Mouse (Mus musculus) heart, embryonic 11.5 days (tissue): ENCODE measurements at regions not wholly inside any gene's neighbourhood (a gene's known extent, or its start where the extent isn't known, plus 50 kb on each side); places are given as distances from the start of the nearest gene placed in this dataset.

Experiments
- ATAC-seq: fragments of 200-750 bp; cut with Nextera tagmentation; replicated peaks from 2 replicates; pipeline ENCODE4 v1.8.0; 2017; ENCODE audit warnings: moderate library complexity; ENCODE audit not compliant: insufficient number of reproducible peaks, low FRiP score, low TSS enrichment
- H3K27ac ChIP-seq: fragments of 300-500 bp; sonication (generic); 2 replicates; pipeline ENCODE4 v1.5.1; 2014; ENCODE audit warnings: mild to moderate bottlenecking, low read depth, low read length
- H3K27me3 ChIP-seq: fragments of 300-500 bp; sonication (generic); 2 replicates; pipeline ENCODE4 v1.6.1; 2014; ENCODE audit warnings: mild to moderate bottlenecking, low read length, mixed read lengths; ENCODE audit not compliant: control insufficient read depth, insufficient read depth
- H3K36me3 ChIP-seq: fragments of 300-500 bp; sonication (generic); 2 replicates; pipeline ENCODE4 v1.6.1; 2014; ENCODE audit warnings: mild to moderate bottlenecking, low read length, moderate library complexity, mixed read lengths; ENCODE audit not compliant: control insufficient read depth, insufficient read depth
- H3K4me1 ChIP-seq: fragments of 300-500 bp; sonication (generic); 2 replicates; pipeline ENCODE4 v1.6.1; 2014; ENCODE audit warnings: low read length; ENCODE audit not compliant: control insufficient read depth, insufficient read depth
- H3K4me2 ChIP-seq: fragments of 300-500 bp; sonication (generic); 2 replicates; pipeline ENCODE4 v1.6.1; 2014; ENCODE audit warnings: mild to moderate bottlenecking, moderate library complexity
- H3K4me3 ChIP-seq: fragments of 300-500 bp; sonication (generic); 2 replicates; pipeline ENCODE4 v1.5.1; 2014; ENCODE audit warnings: low read depth, low read length
- H3K9ac ChIP-seq: fragments of 300-500 bp; sonication (generic); 2 replicates; pipeline ENCODE4 v1.6.1; 2014; ENCODE audit warnings: mild to moderate bottlenecking, low read depth, low read length, moderate library complexity
- H3K9me3 ChIP-seq: fragments of 300-500 bp; sonication (generic); replicated peaks from 2 replicates; pipeline ENCODE4 v1.6.1; 2016; ENCODE audit warnings: low read length; ENCODE audit not compliant: control insufficient read depth
- WGBS: fragments of 180-500 bp; shearing (Covaris S2); extraction: QIAGEN DNeasy Blood & Tissue Kit; methylation state at CpG from one replicate; pipeline ENCODE4 v1.1.7; 2014; ENCODE audit not compliant: insufficient replicate concordance; 5-methylcytosine and 5-hydroxymethylcytosine counted together

GRCm38 (mm10) chr13:47368041-47368823, 245.8 kb downstream of the Rnf144b start:
- Histone ChIP-seq H3K4me3 (no peak overlapping the region), H3K9me3 (no peaks in the 10 kb centered on the region), H3K36me3 (no peaks in the 10 kb centered on the region), H3K4me1 (no peaks in the 10 kb centered on the region), H3K9ac (no peak overlapping the region), H3K27ac (no peak overlapping the region), H3K27me3 (no peaks in the 10 kb centered on the region), H3K4me2 (no peak overlapping the region)
- 54% methylated on average over 13 of the region's 13 CpGs for WGBS
- ATAC-seq, result no peak

- H3K9me3 ChIP-seq, result no peaks in the 10 kb centered on the region
These were observed 252.1 kb downstream of the Rnf144b start for GRCm38 (mm10) chr13:47374583-47374982.

DNA sequence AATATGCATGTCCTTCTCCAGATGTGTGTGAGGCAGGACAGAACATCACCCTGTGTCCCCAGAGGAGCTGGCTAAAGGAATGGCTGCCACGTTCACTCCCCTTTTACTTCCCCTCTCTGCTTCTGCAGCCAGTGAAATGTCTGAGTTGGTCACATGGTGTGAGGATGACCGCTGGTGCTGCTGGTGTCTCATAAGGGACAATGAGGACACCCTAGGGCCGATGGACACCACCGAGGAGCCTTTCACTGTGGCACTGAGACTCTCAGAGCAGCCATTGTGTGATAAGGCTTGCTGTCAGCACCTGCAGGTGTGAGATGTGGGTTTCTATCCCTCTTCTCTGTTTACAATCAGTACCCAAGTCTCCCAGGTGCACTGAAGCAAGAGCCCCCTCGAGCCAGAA, 268.6 kb downstream of the Rnf144b start:
- no peaks in the 10 kb centered on the region for H3K36me3 ChIP-seq
- no peaks in the 10 kb centered on the region for H3K4me1 ChIP-seq
- no peak overlapping the region for H3K9ac ChIP-seq
- H3K27me3 ChIP-seq, result no peaks in the 10 kb centered on the region
- no peaks in the 10 kb centered on the region for H3K9me3 ChIP-seq
- peak; percentile 65; the same call in 1 of the 2 replicates for ATAC-seq
- WGBS, result 33% methylated on average over 5 of the region's 5 CpGs
- H3K27ac ChIP-seq, result no peak overlapping the region
- no peak overlapping the region for H3K4me3 ChIP-seq
- peak overlapping the region; percentile 32; the same call in 1 of the 2 replicates for H3K4me2 ChIP-seq

More at GRCm38 (mm10) chr13:47374583-47374982, 252.1 kb downstream of the Rnf144b start:
- no peak overlapping the region for H3K4me2 ChIP-seq
- H3K4me1 ChIP-seq, result no peaks in the 10 kb centered on the region
- no peak overlapping the region for H3K27ac ChIP-seq
- no peak for ATAC-seq
- no peak overlapping the region for H3K4me3 ChIP-seq
- 73% methylated on average over 1 of the region's 1 CpGs for WGBS
- no peaks in the 10 kb centered on the region for H3K36me3 ChIP-seq
- H3K9ac ChIP-seq, result no peak overlapping the region
- no peaks in the 10 kb centered on the region for H3K27me3 ChIP-seq

GRCm38 (mm10) chr13:47397726-47398350, 275.4 kb downstream of the Rnf144b start:
- 84% methylated on average over 8 of the region's 8 CpGs for WGBS
- Histone ChIP-seq H3K9me3 (no peaks in the 10 kb centered on the region), H3K4me2 (no peak overlapping the region), H3K27ac (no peak overlapping the region), H3K36me3 (no peaks in the 10 kb centered on the region), H3K4me3 (no peak overlapping the region), H3K27me3 (no peaks in the 10 kb centered on the region), H3K9ac (no peak overlapping the region), H3K4me1 (no peaks in the 10 kb centered on the region)
- ATAC-seq, result no peak

- H3K27ac ChIP-seq, result no peak overlapping the region
- no peak overlapping the region for H3K4me2 ChIP-seq
- no peaks in the 10 kb centered on the region for H3K4me1 ChIP-seq
- H3K36me3 ChIP-seq, result no peaks in the 10 kb centered on the region
- no peaks in the 10 kb centered on the region for H3K27me3 ChIP-seq
- WGBS, result 81% methylated on average over 5 of the region's 5 CpGs
- no peak overlapping the region for H3K4me3 ChIP-seq
- H3K9ac ChIP-seq, result no peak overlapping the region
- no peaks in the 10 kb centered on the region for H3K9me3 ChIP-seq
- no peak for ATAC-seq
These were observed 276.5 kb downstream of the Rnf144b start for GRCm38 (mm10) chr13:47398976-47399375.

GRCm38 (mm10) chr13:47413261-47413660, 290.8 kb downstream of the Rnf144b start:
- no peaks in the 10 kb centered on the region for H3K27me3 ChIP-seq
- H3K9me3 ChIP-seq, result no peaks in the 10 kb centered on the region
- no peaks in the 10 kb centered on the region for H3K4me1 ChIP-seq
- ATAC-seq, result no peak
- H3K27ac ChIP-seq, result no peak overlapping the region
- H3K9ac ChIP-seq, result no peak overlapping the region
- H3K4me2 ChIP-seq, result no peak overlapping the region
- no peak overlapping the region for H3K4me3 ChIP-seq
- 78% methylated on average over 3 of the region's 3 CpGs for WGBS
- no peaks in the 10 kb centered on the region for H3K36me3 ChIP-seq

DNA sequence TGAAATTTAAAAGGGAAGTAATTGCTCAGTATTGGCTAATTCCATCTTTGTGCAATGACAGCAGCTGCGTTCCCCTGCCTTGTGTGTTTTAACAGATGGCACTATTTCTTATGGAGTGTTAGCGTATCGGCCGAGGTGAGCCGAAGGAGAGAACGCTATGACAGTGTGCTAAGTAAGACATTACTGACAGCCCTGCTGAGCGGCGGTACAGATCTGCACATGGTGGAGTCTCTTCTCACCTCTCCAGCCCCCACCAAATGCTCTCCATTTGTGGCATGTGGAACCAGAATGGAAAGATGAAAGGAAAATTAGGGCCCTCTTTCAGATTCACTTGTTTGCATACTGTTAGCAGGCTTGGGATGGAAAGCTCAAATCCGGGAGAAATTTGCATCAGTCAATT, 291.5 kb downstream of the Rnf144b start:
- Histone ChIP-seq H3K4me2 (no peak overlapping the region), H3K4me1 (no peaks in the 10 kb centered on the region), H3K27ac (no peak overlapping the region), H3K4me3 (no peak overlapping the region), H3K9ac (no peak overlapping the region), H3K9me3 (no peaks in the 10 kb centered on the region), H3K36me3 (no peaks in the 10 kb centered on the region), H3K27me3 (no peaks in the 10 kb centered on the region)
- ATAC-seq, result no peak
- 80% methylated on average over 9 of the region's 9 CpGs for WGBS

DNA sequence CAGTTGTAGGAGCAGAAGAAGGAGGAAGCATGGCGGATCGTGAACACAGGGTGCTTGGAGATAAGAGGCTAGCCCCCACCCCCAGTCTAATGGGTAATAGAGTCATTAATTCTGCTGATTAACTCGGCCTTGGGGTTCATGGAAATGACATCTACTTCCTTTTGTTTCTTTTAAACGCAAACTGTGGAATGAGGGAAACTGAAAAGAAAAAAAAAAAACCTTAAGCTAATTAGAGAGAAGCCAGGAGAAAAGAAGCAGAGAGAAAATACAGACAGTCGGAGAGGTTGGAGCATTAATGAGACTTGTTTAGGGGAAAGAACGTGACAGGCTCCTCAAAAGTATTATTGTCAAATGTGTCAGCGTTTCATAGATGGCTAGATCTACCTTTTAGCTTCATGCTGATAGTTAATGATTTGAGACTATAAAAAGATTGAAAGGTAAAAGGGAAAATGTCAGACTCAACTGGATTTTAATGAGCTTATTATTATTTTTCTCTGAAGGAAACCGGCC, 307.5 kb downstream of the Rnf144b start:
- Histone ChIP-seq H3K9ac (no peak overlapping the region), H3K36me3 (no peaks in the 10 kb centered on the region), H3K9me3 (no peaks in the 10 kb centered on the region), H3K4me2 (no peak overlapping the region), H3K4me1 (no peaks in the 10 kb centered on the region), H3K4me3 (no peak overlapping the region), H3K27ac (no peak overlapping the region), H3K27me3 (no peaks in the 10 kb centered on the region)
- ATAC-seq, result no peak
- WGBS, result 72% methylated on average over 8 of the region's 8 CpGs
